Mouse (Mus musculus): Measurements from ENCODE around the gene Slitrk2. TPM values are rescaled to one million over a fixed set of nuclear protein-coding genes. Genes with fewer than 3 reads are reported as not detected.

Gene Slitrk2
- polyA plus RNA-seq, 2 experiments, result 1.6 to 3.0 TPM

GRCm38 (mm10) chrX:66678646-66679045 lies 29.5 kb downstream of the Slitrk2 start:
- no peak for ATAC-seq (ENCODE audit: low FRiP score, low read depth)

More at GRCm38 (mm10) chrX:66678646-66679045, 29.5 kb downstream of the Slitrk2 start:
- Histone ChIP-seq H3K9ac (ENCODE audit: low read depth, low read length, severe bottlenecking) (no peak overlapping the region), H3K27me3 (ENCODE audit: control insufficient read depth, insufficient read depth, low read length) (no peaks in the 10 kb centered on the region), H3K4me1 (ENCODE audit: control insufficient read depth, insufficient read depth, low read length) (no peaks in the 10 kb centered on the region), H3K9me3 (ENCODE audit: control insufficient read depth, low read length) (no peaks in the 10 kb centered on the region), H3K4me2 (replicated peaks; ENCODE audit: low read depth, low read length, severe bottlenecking) (no peak overlapping the region), H3K4me3 (replicated peaks; ENCODE audit: low read length) (no peak overlapping the region), H3K27ac (replicated peaks; ENCODE audit: low read depth, low read length) (no peak overlapping the region), H3K36me3 (ENCODE audit: control insufficient read depth, insufficient read depth, low read length) (no peaks in the 10 kb centered on the region)
- TF ChIP-seq POLR2A (IDR thresholded peaks at IDR 0.05; ENCODE audit: borderline replicate concordance, extremely low read depth, insufficient read depth, insufficient read length), result no peak
- 52% methylated on average over 7 of the region's 7 CpGs for WGBS
- no peak for DNase-seq (ENCODE audit: low spot score)
